Mouse (Mus musculus) ovary, adult 18-20 months (tissue): ENCODE results near the gene Hoxb6.

Experiments used
- DNase-seq: peaks from one replicate; pipeline ENCODE4 v3.0.0; 2022; ENCODE audit warnings: low spot score, mixed read lengths

Hoxb6 gene

DNA sequence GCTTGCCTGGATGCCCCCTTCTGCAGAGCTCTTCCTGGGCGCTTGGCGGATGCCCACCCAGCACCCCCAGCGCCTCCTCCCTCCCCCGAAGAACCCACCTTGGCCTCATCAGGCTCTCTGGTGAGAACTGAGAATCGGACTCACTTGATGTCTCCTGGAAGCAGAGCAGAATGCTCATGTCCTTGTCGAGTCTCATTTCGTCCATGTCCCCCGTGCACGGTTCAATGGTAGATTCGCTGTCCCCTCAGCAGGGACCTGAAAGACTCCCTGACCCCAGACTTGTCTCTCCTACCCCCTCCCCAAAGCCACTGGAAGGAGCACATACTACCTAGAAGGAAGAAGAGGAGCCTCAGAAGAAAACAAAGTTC lies 8.8 kb downstream of the Hoxb6 start:
- no peak for DNase-seq

- no peak for DNase-seq
Measured at GRCm38 (mm10) chr11:96301837-96302236, 9.6 kb downstream of the Hoxb6 start.

- no peak for DNase-seq
Measured at GRCm38 (mm10) chr11:96302381-96303150, 10.3 kb downstream of the Hoxb6 start.

GRCm38 (mm10) chr11:96303151-96304099 lies 11.1 kb downstream of the Hoxb6 start, which contains the start of gene Hoxb5:
Hoxb5 (plus strand) TSS chr11:96303336.
- no peak for DNase-seq

- no peak for DNase-seq
Measured at GRCm38 (mm10) chr11:96304381-96305195, 12.3 kb downstream of the Hoxb6 start.

GRCm38 (mm10) chr11:96305505-96306182 lies 13.4 kb downstream of the Hoxb6 start:
- DNase-seq: no peak

DNA sequence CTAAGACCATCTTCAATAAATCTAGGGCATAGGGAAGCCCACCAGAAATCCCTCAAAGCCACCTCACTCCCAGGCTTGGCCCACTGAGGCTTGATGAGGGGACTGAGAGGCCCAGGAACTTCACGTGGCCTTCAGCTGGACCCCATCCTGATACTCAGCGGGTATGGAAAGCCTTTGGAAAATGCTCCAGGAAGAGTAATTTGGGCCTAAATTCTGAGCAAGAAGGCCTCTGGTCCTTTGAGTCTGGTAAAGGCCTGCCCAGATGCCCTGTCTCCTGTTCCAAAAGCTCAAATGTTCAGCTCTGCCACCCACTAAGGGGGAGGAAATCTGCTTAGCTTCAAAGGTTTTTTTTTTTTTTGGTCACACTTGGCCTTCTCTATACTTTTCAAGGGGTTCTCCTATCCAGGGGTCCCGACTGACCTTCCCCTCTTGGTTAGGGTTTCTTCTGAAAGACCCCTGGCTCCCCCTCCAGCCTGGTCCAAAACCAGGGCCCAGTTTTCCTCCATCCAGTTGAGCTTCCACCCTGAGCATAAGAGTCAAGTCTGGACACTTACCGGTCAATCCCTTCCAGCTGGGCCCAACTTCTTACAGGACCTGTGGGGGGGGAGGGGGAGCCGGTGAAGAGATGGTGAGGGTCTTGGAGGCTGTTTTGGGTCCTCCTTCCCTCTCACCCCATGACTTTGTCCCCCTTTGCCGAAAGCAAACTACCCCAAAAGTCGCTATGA lies 14.1 kb downstream of the Hoxb6 start:
- DNase-seq: no peak

DNA sequence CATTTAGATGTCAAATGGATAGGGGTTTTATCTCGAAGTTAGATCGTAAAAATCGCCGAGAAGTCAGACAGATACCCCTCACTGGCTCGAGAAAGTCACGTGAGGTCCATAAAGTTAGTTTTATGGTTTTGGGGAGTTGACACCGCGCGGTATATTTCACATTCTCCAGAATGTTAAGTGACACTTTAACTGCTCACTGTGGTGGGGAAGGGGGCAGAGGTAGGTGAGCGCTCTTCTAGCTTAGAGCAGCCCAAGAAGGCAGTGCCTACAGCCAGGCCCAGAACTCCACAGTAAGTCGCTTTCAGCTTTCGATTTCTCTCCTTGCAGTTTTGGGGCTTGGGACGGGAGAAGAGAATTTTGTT lies 14.6 kb downstream of the Hoxb6 start:
- no peak for DNase-seq

GRCm38 (mm10) chr11:96308763-96309162 lies 16.5 kb downstream of the Hoxb6 start:
- DNase-seq: no peak

DNA sequence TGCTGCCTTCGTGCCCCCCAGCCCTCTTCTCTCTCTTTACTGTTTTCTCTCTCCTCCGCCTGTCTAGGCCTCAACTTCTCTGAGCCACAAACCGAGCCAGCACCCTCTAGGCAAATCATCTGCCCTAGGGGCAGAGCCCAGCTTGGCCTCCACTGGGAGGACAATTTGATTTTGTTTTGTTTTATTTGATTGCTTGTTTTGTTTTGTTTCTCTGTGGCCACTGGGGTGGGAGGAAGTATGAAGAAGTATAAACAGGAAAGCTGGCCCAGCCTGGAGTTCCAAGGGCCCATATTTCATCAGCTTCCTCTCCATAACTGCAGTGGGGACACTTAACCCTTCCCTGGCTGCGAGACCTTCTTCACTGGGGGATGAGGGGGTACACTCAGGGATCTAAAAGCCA lies 17.0 kb downstream of the Hoxb6 start:
- no peak for DNase-seq

- no peak for DNase-seq
Measured at GRCm38 (mm10) chr11:96310183-96310938, 18.1 kb downstream of the Hoxb6 start.

DNA sequence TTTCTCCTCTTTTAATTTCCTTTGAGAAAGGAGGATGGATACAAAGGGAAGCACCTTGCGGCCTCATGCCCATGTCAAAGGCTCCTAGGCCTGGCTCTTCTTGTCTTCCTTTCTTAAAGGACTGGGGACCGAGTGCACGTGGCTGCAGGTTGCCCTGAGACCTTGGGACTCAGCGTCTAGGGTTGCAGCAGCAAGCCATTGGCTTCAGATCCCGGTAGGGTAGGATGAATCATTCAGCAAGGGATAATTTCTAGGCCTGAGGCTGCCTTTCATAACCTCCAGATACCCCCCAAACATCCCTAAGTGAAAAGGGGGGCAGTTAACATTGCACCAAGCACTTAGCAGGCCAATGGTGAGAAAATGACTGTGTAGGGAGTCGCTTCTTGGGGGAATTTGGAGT lies 18.8 kb downstream of the Hoxb6 start:
- no peak for DNase-seq

GRCm38 (mm10) chr11:96311520-96312417 lies 19.5 kb downstream of the Hoxb6 start:
- no peak for DNase-seq

GRCm38 (mm10) chr11:96313134-96313533 lies 20.9 kb downstream of the Hoxb6 start:
- DNase-seq: no peak

DNA sequence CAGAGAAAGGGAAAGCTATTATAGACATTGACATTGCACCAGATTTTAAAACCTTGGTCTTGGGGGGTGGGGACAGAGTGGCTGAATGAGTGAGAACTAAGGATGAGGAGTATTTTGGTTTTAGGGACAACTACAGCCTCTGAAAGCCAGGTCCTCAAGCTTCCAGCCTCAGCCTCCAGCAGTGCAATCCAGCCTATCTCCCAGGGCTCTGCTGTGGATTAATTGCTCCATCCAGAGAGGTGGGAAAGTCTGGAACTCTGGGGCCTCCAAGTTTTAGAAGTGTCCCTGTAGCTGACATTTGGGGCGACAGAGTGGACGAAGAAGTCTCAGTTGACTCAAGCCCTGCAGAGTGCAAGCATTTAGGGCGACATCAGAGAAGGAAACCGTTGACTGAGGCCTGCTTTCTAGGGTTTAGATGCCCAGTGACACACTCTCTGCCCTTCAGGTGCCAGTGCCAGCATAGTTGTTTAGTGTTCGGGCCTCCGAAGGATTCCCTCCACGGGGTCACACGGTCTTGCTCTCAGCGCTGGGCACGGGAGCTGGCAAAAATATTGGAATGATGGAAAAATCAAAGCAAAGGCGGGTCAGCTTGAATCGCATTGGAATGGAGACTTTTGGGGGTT lies 21.6 kb downstream of the Hoxb6 start:
- DNase-seq: no peak

DNA sequence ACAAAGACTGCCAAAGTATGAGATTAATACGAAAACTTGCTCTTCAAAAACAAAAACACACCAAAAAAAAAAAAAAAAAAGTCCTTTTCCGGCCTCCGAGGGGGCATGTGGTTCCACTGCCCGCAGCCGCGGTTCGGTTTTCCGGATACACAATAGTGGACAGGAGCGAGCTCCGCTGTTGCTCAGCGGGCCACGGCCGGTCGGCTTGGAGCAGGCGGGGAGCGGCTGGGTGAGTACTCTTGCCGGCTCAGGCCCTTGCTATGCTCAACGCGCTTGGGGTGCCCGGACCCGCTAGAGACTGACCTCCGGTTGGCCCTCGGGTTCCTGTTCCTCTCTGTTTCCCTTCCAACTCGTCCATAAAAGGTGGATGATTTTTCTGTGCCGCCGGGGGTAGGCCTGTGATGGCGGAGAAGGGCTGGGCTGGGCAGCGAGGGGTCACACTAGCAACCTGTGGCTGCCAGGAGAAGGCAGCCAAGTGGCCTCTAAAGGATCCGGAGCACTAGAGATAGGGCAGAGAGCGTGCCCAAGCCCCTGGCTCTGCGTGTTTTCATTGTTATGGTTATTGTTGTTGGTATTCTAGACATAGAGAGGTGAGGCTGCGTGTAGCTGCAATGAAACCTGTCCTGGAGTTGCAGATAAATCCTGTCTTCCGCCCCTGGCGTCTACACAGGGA lies 22.5 kb downstream of the Hoxb6 start:
- DNase-seq: no peak

GRCm38 (mm10) chr11:96315344-96315681 lies 23.0 kb downstream of the Hoxb6 start:
- no peak for DNase-seq
